Mouse (Mus musculus): ENCODE results near the gene Krt32. TPM values are rescaled to one million over a fixed set of nuclear protein-coding genes. Genes with fewer than 3 reads are reported as not detected.

The Krt32 gene
- total and polyA plus RNA-seq, 3 experiments: not detected

DNA sequence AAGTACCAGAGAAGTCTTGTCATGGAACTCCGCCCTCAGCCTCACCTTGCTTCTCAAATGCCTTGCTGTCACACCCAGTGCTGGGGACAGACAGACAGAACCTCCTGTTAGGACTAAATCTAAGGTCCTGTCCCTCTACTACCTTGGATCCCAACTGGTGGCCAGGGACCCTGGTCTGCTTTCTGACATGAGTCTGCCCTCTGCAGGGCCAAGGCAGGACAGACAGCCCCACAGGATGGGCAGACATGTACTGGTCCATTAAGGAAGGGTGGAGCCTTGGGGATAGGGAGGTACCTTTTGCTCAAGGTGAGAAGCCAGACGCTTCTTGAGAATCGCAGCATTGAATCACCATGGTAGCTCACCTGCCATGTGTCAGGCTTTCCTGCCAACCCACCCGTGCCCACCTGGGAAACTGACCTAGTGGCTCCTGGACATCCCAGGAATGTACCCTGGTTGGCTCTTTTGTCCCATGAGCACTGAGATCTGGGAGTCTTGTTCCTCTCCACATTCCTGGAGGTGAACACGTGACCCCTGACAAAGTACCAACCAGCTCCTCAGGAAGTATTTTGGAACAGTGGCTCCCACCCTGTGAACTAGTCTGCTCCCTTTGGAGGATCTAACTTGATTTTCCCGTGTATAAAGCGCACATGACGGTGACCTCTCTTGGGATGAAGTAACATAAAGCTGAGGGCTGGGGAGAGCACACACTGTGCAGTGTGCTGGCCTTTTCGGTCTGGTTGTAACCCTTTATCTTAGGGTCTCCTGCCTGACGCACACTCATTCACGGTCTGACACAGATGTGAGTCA lies 25.1 kb upstream of the Krt32 start:
- no peak for DNase-seq (ENCODE audit: extremely low read depth)
- TF ChIP-seq TCF12 (IDR thresholded peaks at IDR 0.05; ENCODE audit: low read depth, low read length) (no peak), ETS1 (conservative IDR thresholded peaks at IDR 0.05; ENCODE audit: low read depth, low read length) (no peak), ELF1 (IDR thresholded peaks at IDR 0.05; ENCODE audit: low read depth, low read length) (no peak), E2F4 (IDR thresholded peaks at IDR 0.05; ENCODE audit: insufficient replicate concordance, low read depth, low read length) (no peak)
- in situ Hi-C loops (cut with MboI; ENCODE audit: low pct_ligation_motif_present, low pct_unique_long_range_greater_than_20kb, low sequenced_read_pairs): no loop called here

DNA sequence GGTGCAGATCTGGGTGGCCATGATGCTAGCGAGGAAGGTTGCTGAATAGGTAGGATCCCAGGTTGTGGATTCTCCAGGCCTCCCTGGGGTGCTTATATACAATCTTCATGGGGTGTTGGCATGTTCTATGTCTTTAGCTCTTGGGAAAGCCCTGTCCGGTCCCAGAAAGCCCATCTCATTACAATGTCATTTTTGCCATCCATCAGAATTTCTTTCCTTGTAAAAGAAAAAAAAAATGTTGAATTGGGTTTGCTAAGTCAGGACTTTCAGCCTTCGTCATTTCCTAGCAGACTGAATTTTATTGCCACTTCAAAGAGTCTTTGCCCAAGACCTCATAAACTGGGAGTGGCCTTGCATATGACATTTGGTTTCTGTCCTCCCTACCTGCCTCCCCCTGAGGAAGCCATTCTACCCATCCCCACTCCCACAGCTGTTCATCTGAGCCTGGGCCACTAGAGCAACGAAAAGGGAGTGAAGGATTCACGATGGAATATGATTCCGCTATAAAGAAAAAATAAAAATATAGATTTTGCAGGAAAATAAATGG lies 17.6 kb upstream of the Krt32 start, which contains the start of gene Krt36:
Gene Krt36 (minus strand): TSS at position 51 of the 547 bp plus-strand sequence.
- no peaks in the 10 kb centered on the region for H3K4me1 ChIP-seq (ENCODE audit: control insufficient read depth in 1 of 2, insufficient read depth in 2 of 2)
- no peaks in the 10 kb centered on the region for H3K79me2 ChIP-seq (replicated peaks; ENCODE audit: control insufficient read depth, extremely low read depth, insufficient read depth, poor library complexity, severe bottlenecking)
- in situ Hi-C loops (cut with MboI; ENCODE audit: low pct_ligation_motif_present, low pct_unique_long_range_greater_than_20kb, low sequenced_read_pairs) (no loop called here), dilution Hi-C loops (cut with MboI; ENCODE audit: extremely low pct_ligation_motif_present, extremely low pct_unique_long_range_greater_than_20kb, low sequenced_read_pairs) (no loop called here)
- no peak within 1 kb of the TSS for H3K27ac ChIP-seq (ENCODE audit: insufficient read depth, low read depth)
- no peak within 1 kb of the TSS for H3K9ac ChIP-seq (ENCODE audit: insufficient read depth, low read depth)
- no peaks in the 10 kb centered on the region for H3K36me3 ChIP-seq (replicated peaks in 1 of 2; ENCODE audit: control insufficient read depth in 1 of 2, insufficient read depth in 1 of 2, low read length in 1 of 2)
- H3K9me3 ChIP-seq (replicated peaks; ENCODE audit: low read length): no peaks in the 10 kb centered on the region
- H3K27me3 ChIP-seq (replicated peaks): peaks cover 99% of the 10 kb centered on the region
- H3K4me2 ChIP-seq (ENCODE audit: insufficient read depth, low read depth, poor library complexity, severe bottlenecking): no peak within 1 kb of the TSS
- no peak for TF ChIP-seq SIN3A (IDR thresholded peaks at IDR 0.05; ENCODE audit: low read length)
- TF ChIP-seq ZKSCAN1 (IDR thresholded peaks at IDR 0.05; ENCODE audit: borderline replicate concordance, low read depth, low read length): no peak
- TF ChIP-seq POLR2AphosphoS2 (IDR thresholded peaks at IDR 0.05; ENCODE audit: low read depth, low read length): no peak
- no peak within 1 kb of the TSS for H3K4me3 ChIP-seq (replicated peaks in 1 of 3; ENCODE audit: low read depth in 2 of 3, low read length in 2 of 3, poor library complexity in 1 of 3)
- no peak for DNase-seq (ENCODE audit: extremely low read depth)

More for the DNA sequence above, 25.1 kb upstream of the Krt32 start:
- H3K9me3 ChIP-seq (replicated peaks; ENCODE audit: low read length): no peaks in the 10 kb centered on the region
- H3K4me1 ChIP-seq (ENCODE audit: control insufficient read depth in 1 of 2, insufficient read depth in 2 of 2): no peaks in the 10 kb centered on the region
- peaks cover 99% of the 10 kb centered on the region for H3K27me3 ChIP-seq (replicated peaks)
- H3K9ac ChIP-seq (ENCODE audit: insufficient read depth, low read depth): no peak overlapping the region
- no peaks in the 10 kb centered on the region for H3K36me3 ChIP-seq (replicated peaks in 1 of 2; ENCODE audit: control insufficient read depth in 1 of 2, insufficient read depth in 1 of 2, low read length in 1 of 2)
- H3K27ac ChIP-seq (ENCODE audit: insufficient read depth, low read depth): no peak overlapping the region
- H3K4me2 ChIP-seq (ENCODE audit: insufficient read depth, low read depth, poor library complexity, severe bottlenecking): no peak overlapping the region
- dilution Hi-C loops (cut with MboI; ENCODE audit: extremely low pct_ligation_motif_present, extremely low pct_unique_long_range_greater_than_20kb, low sequenced_read_pairs): no loop called here
- H3K79me2 ChIP-seq (replicated peaks; ENCODE audit: control insufficient read depth, extremely low read depth, insufficient read depth, poor library complexity, severe bottlenecking): no peaks in the 10 kb centered on the region
- H3K4me3 ChIP-seq (replicated peaks in 1 of 3; ENCODE audit: low read depth in 2 of 3, low read length in 2 of 3, poor library complexity in 1 of 3): no peak overlapping the region

DNA sequence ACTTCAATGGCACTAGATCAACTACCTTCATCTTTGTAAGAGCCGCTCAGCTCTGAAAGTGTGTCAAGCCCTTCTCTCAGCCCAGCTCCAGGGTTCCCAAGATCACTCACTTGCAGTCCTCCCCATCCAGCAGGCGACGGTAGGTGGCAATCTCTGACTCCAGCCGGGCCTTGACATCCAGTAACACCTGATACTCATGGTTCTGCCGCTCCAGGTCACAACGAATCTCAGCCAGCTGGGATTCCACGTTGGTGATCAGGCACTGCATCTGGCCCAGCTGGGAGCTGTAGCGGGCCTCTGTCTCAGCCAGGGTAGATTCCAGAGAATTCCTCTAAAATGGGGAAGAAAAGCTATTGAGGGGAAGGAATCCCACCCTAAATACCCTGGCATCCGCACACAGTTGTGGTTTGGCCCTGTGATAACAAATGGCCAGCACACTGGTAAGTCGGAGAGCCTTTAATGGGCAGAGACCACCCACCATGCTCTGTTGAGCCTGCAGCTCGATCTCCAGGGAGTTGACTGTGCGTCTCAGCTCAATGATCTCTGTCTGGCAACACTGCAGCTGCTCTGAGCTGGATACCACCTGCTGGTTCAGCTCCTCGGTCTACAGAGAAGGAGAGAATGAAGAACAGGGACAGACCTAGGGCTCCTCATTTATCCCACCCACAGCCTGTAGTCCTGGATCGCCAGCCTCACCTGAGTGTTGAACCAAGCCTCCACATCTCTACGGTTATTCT lies 14.8 kb upstream of the Krt32 start:
- H3K4me3 ChIP-seq (replicated peaks in 1 of 3; ENCODE audit: low read depth in 2 of 3, low read length in 2 of 3, poor library complexity in 1 of 3): no peak overlapping the region
- in situ Hi-C loops (cut with MboI; ENCODE audit: low pct_ligation_motif_present, low pct_unique_long_range_greater_than_20kb, low sequenced_read_pairs) (no loop called here), dilution Hi-C loops (cut with MboI; ENCODE audit: extremely low pct_ligation_motif_present, extremely low pct_unique_long_range_greater_than_20kb, low sequenced_read_pairs) (no loop called here)
- peaks cover 99% of the 10 kb centered on the region for H3K27me3 ChIP-seq (replicated peaks)
- no peak for DNase-seq (ENCODE audit: extremely low read depth)
- no peaks in the 10 kb centered on the region for H3K36me3 ChIP-seq (replicated peaks in 1 of 2; ENCODE audit: control insufficient read depth in 1 of 2, insufficient read depth in 1 of 2, low read length in 1 of 2)
- no peak overlapping the region for H3K27ac ChIP-seq (ENCODE audit: insufficient read depth, low read depth)
- H3K4me1 ChIP-seq (ENCODE audit: control insufficient read depth in 1 of 2, insufficient read depth in 2 of 2): no peaks in the 10 kb centered on the region
- no peaks in the 10 kb centered on the region for H3K79me2 ChIP-seq (replicated peaks; ENCODE audit: control insufficient read depth, extremely low read depth, insufficient read depth, poor library complexity, severe bottlenecking)
- TF ChIP-seq IRF4 (IDR thresholded peaks at IDR 0.05; ENCODE audit: low read depth, low read length): no peak
- H3K9me3 ChIP-seq (replicated peaks; ENCODE audit: low read length): no peaks in the 10 kb centered on the region
- no peak overlapping the region for H3K9ac ChIP-seq (ENCODE audit: insufficient read depth, low read depth)
- no peak overlapping the region for H3K4me2 ChIP-seq (ENCODE audit: insufficient read depth, low read depth, poor library complexity, severe bottlenecking)

Data from CH12.LX (cell line).